Mouse (Mus musculus) olfactory bulb, adult 2 months (tissue): ENCODE measurements around the gene Wdfy2.

Experiments
- CTCF ChIP-seq: fragments of 200-500 bp; IDR thresholded peaks from 2 replicates; pipeline ENCODE4 v1.5.1; 2012; ENCODE audit warnings: low read depth, mild to moderate bottlenecking, low read length, moderate library complexity; ENCODE audit not compliant: insufficient read depth
- POLR2A ChIP-seq: fragments of 200-500 bp; IDR thresholded peaks from 2 replicates; pipeline ENCODE4 v1.6.1; 2012; ENCODE audit warnings: mild to moderate bottlenecking, low read depth, low read length, moderate library complexity; ENCODE audit not compliant: insufficient read depth

DNA sequence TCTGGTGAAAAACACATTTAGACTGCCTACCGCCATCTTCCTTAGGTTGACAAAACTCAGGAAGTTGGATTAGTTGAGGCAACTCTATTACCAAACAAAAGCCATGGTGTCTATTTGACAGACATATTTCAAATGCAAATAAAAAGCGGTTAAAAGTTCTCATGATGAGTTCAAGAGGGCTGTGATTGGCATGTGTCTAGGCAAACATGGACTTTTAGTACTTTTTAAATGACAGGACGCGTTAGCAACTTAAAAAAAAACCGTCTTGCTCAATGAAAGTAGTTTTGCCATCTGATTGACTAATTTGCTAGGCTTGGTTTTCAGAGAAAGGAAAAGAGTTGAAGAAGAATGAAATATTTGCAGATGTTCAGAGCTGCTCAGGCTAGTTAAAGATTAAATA lies 83.9 kb downstream of the Wdfy2 start:
- TF ChIP-seq POLR2A: no peak
- TF ChIP-seq CTCF: no peak
